Mouse (Mus musculus): ENCODE data around the gene Mob2. TPM values are rescaled to one million over a fixed set of nuclear protein-coding genes. Genes with fewer than 3 reads are reported as not detected.
A peak's percentile ranks its signal among the peaks of the same experiment; 100 is the strongest.

The Mob2 gene
- polyA plus RNA-seq (2016; fragmentation: Nextera tagmentation; extraction: Ambion mirVana): 62.9 and 64.6 TPM in 2 replicates

- under 1% methylated on average over 49 of the region's 49 CpGs for WGBS (ENCODE audit: insufficient replicate concordance)
- peaks cover 52% of the 10 kb centered on the region for H3K4me1 ChIP-seq
- H3K9ac ChIP-seq: peak within 1 kb of the TSS; percentile 95
Observed at GRCm38 (mm10) chr7:142060931-142061565, at the start of gene Mob2. Gene Mob2, minus strand, starts transcription at chr7:142061065.

DNA sequence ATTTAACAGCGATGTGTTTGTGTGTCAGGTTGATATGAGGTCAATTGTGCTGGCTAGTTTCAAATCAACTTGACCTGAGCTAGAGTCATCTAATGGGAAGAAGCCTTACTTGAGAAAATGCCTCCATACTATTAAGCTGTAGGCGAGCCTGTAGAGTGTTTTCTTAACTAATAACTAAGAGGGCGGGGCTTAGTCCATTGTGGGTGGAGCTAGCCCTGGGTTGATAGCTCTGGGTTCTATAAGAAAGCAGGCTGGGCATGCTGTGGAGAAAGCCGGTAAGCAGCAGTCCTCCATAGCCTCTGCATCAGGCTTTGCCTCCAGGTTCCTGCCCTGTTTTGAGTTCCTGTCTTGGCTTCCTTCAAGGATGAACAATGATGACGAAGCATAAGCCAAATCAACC, 43.9 kb upstream of the Mob2 start:
- ATAC-seq: no peak
- Histone ChIP-seq H3K4me2 (no peak overlapping the region), H3K9ac (no peak overlapping the region), H3K27ac (no peak overlapping the region), H3K9me3 (replicated peaks) (no peaks in the 10 kb centered on the region), H3K36me3 (no peaks in the 10 kb centered on the region), H3K4me3 (no peak overlapping the region), H3K4me1 (no peaks in the 10 kb centered on the region), H3K27me3 (replicated peaks) (peaks cover 40% of the 10 kb centered on the region)
- WGBS (ENCODE audit: insufficient replicate concordance): 38% methylated on average over 5 of the region's 5 CpGs

More at GRCm38 (mm10) chr7:142060931-142061565, at the start of gene Mob2:
- ATAC-seq: peak; percentile 94
- no peaks in the 10 kb centered on the region for H3K9me3 ChIP-seq (replicated peaks)
- peak within 1 kb of the TSS; percentile 94 for H3K4me3 ChIP-seq
- H3K27ac ChIP-seq: peak within 1 kb of the TSS; percentile 90
- H3K36me3 ChIP-seq: peaks cover 26% of the 10 kb centered on the region
- H3K4me2 ChIP-seq: peak within 1 kb of the TSS; percentile 83
- H3K27me3 ChIP-seq (replicated peaks): peaks cover 19% of the 10 kb centered on the region

DNA sequence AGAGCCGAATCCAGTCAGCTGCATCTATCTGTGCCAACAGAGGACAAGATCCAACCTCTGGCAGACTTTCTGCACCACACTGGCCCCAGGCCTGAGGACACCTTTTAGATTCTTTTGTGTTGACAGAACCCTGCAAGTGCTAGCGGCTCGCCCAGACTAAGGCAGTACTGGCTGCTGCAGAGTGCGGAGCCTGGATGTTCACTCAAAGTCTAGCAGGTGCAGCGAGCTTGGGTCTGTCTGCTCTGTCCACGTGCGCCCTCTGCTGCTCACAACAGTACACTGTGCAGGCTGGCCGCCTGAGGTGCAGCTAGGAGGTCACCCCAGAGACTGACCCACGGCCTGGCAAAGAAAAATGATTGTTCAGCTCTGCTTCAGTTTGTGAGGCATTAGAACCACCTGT, 36.9 kb upstream of the Mob2 start:
- Histone ChIP-seq H3K27me3 (replicated peaks) (peaks cover 90% of the 10 kb centered on the region), H3K4me3 (no peak overlapping the region), H3K4me2 (no peak overlapping the region), H3K27ac (no peak overlapping the region), H3K9me3 (replicated peaks) (no peaks in the 10 kb centered on the region), H3K36me3 (no peaks in the 10 kb centered on the region), H3K4me1 (peaks cover 35% of the 10 kb centered on the region), H3K9ac (no peak overlapping the region)
- WGBS (ENCODE audit: insufficient replicate concordance): 12% methylated on average over 9 of the region's 9 CpGs
- peak; percentile 50 for ATAC-seq

DNA sequence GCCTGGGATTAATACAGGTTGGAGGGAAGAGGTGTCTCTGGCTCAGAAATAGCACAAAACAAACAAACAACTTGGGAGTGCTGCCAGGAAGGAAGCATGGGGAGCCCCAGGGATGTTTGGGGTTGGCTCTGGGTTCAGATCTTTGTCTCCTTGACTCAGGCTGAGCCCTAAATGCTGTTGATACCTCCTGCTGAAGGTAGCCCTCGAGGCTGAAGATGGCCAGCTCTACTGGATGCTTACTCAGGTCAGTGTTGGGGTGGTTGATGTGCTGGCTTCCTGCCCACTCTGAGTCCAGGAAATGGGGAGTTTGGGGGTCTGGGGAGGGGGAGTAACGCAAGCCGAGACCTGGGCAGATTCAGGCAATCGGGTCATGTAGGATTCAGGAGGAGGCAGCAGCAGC, 35.8 kb upstream of the Mob2 start:
- peaks cover 99% of the 10 kb centered on the region for H3K27me3 ChIP-seq (replicated peaks)
- no peaks in the 10 kb centered on the region for H3K36me3 ChIP-seq
- H3K4me1 ChIP-seq: peaks cover 45% of the 10 kb centered on the region
- no peaks in the 10 kb centered on the region for H3K9me3 ChIP-seq (replicated peaks)
- no peak overlapping the region for H3K4me3 ChIP-seq
- ATAC-seq: no peak
- H3K4me2 ChIP-seq: no peak overlapping the region
- H3K9ac ChIP-seq: no peak overlapping the region
- no peak overlapping the region for H3K27ac ChIP-seq
- 59% methylated on average over 4 of the region's 4 CpGs for WGBS (ENCODE audit: insufficient replicate concordance)

- peaks cover 58% of the 10 kb centered on the region for H3K4me1 ChIP-seq
- no peaks in the 10 kb centered on the region for H3K9me3 ChIP-seq (replicated peaks)
- H3K9ac ChIP-seq: peak within 1 kb of the TSS; percentile 99
- H3K4me2 ChIP-seq: peak within 1 kb of the TSS; percentile 84
- H3K36me3 ChIP-seq: no peaks in the 10 kb centered on the region
- peak; percentile 87 for ATAC-seq
- peak within 1 kb of the TSS; percentile 90 for H3K27ac ChIP-seq
- H3K27me3 ChIP-seq (replicated peaks): peaks cover 100% of the 10 kb centered on the region
- H3K4me3 ChIP-seq: peak within 1 kb of the TSS; percentile 87
- 1% methylated on average over 55 of the region's 63 CpGs for WGBS (ENCODE audit: insufficient replicate concordance)
Observed at GRCm38 (mm10) chr7:142095183-142095931, 34.5 kb upstream of the Mob2 start, which contains the start of gene Dusp8. Gene Dusp8, minus strand, starts transcription at chr7:142095843.

DNA sequence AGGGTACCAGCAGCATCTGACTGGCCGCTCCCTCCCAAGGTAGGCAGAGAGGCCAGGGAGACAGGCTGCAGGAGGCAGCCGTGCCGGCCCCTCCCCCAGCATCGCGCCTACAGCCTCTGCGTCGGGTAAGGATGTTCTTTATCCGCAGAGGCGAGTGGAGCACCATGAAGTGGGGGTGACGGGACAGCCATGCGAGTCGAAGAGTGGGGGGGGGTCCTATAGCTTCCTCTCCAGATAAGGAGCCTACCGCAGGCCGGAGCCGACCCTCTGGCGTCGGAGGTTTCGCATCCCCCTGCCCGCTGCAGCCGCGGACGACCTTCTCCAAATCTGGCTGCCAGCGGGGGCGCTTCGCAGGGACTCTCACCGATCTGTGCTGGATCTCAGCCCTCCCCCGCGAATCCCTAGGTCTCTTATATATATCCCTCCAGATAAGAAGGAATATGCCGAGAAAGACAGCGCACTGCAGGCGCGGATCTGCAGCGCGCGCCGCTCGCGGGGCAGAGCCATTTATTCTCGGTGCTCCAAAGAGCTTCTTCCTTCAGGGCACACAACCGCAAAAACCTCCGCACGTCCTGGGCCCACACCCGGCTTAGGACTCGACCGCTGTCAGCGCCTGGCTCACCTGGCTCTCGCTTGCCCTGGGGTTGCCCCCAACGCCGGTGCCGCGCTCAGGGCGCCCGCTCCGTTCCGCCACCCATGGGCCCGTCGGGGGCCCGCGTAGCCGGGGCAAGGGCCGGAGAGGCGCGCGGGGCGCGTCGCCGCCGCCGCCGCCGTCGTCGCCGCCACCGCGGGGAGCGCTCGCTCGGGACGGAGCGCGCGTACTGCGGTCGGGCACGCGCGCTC, 33.7 kb upstream of the Mob2 start:
- peak; percentile 57 for ATAC-seq
- H3K27me3 ChIP-seq (replicated peaks): peaks cover 100% of the 10 kb centered on the region
- peak overlapping the region; percentile 84 for H3K4me2 ChIP-seq
- H3K4me3 ChIP-seq: peak overlapping the region; percentile 87
- H3K36me3 ChIP-seq: peaks cover 4% of the 10 kb centered on the region; the same call in 1 of the 2 replicates
- peaks cover 67% of the 10 kb centered on the region for H3K4me1 ChIP-seq
- no peaks in the 10 kb centered on the region for H3K9me3 ChIP-seq (replicated peaks)
- peak overlapping the region; percentile 99 for H3K9ac ChIP-seq
- H3K27ac ChIP-seq: peak overlapping the region; percentile 90
- 1% methylated on average over 85 of the region's 89 CpGs for WGBS (ENCODE audit: insufficient replicate concordance)

DNA sequence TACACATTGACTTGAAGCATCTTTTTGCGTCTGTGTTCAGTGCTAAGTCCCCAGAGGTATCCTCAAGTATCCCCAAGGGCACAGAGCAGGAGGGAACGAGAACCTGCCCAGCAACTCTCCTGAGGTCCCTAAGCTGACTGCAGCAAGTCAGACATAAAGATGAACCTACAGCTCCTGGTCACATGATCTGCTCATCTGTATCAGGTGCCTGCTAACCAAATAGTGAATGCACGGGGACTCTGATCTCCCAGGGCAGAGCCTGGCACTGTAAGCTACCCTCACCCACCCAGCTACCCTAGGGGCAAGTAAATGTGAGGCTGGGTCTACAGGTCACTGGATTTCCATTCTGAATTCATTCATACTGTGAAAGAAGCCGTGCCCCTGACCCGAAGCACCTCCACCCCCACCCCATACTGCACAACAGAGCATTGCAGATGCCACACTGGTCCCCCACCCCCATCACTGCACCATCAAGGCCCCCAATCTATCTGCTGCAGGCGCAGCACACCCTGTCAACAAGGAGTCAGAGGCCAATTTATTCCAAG, 32.9 kb upstream of the Mob2 start:
- Histone ChIP-seq H3K4me1 (peaks cover 74% of the 10 kb centered on the region), H3K27me3 (replicated peaks) (peaks cover 100% of the 10 kb centered on the region), H3K36me3 (peaks cover 4% of the 10 kb centered on the region; the same call in 1 of the 2 replicates), H3K9ac (peak overlapping the region; percentile 99), H3K4me2 (peak overlapping the region; percentile 84), H3K27ac (peak overlapping the region; percentile 90), H3K9me3 (replicated peaks) (no peaks in the 10 kb centered on the region), H3K4me3 (peak overlapping the region; percentile 87)
- 27% methylated on average over 6 of the region's 6 CpGs for WGBS (ENCODE audit: insufficient replicate concordance)
- ATAC-seq: peak; percentile 35

- H3K27ac ChIP-seq: peak overlapping the region; percentile 90
- H3K4me1 ChIP-seq: peaks cover 82% of the 10 kb centered on the region
- WGBS (ENCODE audit: insufficient replicate concordance): 37% methylated on average over 1 of the region's 1 CpGs
- H3K9me3 ChIP-seq (replicated peaks): no peaks in the 10 kb centered on the region
- H3K27me3 ChIP-seq (replicated peaks): peaks cover 100% of the 10 kb centered on the region
- H3K4me2 ChIP-seq: peak overlapping the region; percentile 84
- peak overlapping the region; percentile 99 for H3K9ac ChIP-seq
- peaks cover 9% of the 10 kb centered on the region for H3K36me3 ChIP-seq
- ATAC-seq: no peak
- peak overlapping the region; percentile 87 for H3K4me3 ChIP-seq
Observed at GRCm38 (mm10) chr7:142092991-142093390, 32.1 kb upstream of the Mob2 start.

DNA sequence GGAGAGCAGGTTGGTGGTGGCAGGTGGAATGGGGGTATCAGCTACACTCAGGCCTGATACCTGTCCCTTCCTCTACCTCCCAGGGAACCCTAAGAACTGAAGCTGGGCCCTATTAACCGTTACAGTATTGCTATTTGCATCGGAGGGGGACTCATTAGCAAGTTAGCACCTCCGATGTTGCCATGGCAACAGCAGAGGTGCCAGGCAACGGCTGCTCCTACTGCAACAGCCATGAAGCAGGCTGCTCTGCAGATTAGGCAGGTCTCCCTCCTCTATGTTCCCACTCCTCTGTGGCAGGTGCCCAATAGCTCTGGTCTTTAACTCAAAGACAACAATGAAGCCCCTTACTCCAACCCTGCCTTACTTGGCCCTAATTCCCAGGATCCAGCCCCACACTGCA, 31.0 kb upstream of the Mob2 start:
- no peaks in the 10 kb centered on the region for H3K9me3 ChIP-seq (replicated peaks)
- H3K27ac ChIP-seq: no peak overlapping the region
- WGBS (ENCODE audit: insufficient replicate concordance): 13% methylated on average over 4 of the region's 4 CpGs
- no peak for ATAC-seq
- no peak overlapping the region for H3K4me3 ChIP-seq
- peaks cover 88% of the 10 kb centered on the region for H3K4me1 ChIP-seq
- peak overlapping the region; percentile 99 for H3K9ac ChIP-seq
- H3K27me3 ChIP-seq (replicated peaks): peaks cover 89% of the 10 kb centered on the region
- peak overlapping the region; percentile 84; the same call in 1 of the 2 replicates for H3K4me2 ChIP-seq
- H3K36me3 ChIP-seq: peaks cover 10% of the 10 kb centered on the region

- Histone ChIP-seq H3K4me2 (peak overlapping the region; percentile 15; the same call in 1 of the 2 replicates), H3K4me1 (peaks cover 98% of the 10 kb centered on the region), H3K9me3 (replicated peaks) (no peaks in the 10 kb centered on the region), H3K27ac (peak overlapping the region; percentile 99), H3K4me3 (no peak overlapping the region), H3K36me3 (peaks cover 22% of the 10 kb centered on the region), H3K27me3 (replicated peaks) (peaks cover 79% of the 10 kb centered on the region), H3K9ac (peak overlapping the region; percentile 75)
- no peak for ATAC-seq
- WGBS (ENCODE audit: insufficient replicate concordance): 61% methylated on average over 17 of the region's 17 CpGs
Observed at GRCm38 (mm10) chr7:142089648-142090447, 29.0 kb upstream of the Mob2 start.

DNA sequence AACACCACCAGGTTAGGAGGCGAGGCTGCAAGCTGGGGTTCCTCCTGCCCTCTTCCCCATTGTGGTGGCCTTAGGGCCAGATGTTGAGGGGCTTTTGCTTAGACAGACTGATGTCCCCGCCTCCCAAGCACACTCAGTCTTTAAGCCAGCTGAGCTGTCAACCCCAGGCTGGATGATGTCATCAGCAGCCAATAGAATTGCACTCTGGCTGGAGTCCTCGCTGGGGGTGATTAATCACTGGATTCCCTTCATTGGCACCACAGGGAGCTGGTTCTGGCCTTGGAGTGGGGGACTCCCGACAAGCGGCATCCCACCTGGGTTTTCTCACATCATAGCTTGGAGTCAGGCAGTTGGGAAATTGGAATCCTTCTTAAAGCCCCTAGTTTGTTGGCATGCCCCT, 28.0 kb upstream of the Mob2 start:
- H3K4me1 ChIP-seq: peaks cover 98% of the 10 kb centered on the region
- peaks cover 79% of the 10 kb centered on the region for H3K27me3 ChIP-seq (replicated peaks)
- no peak overlapping the region for H3K4me3 ChIP-seq
- peaks cover 32% of the 10 kb centered on the region for H3K36me3 ChIP-seq
- H3K4me2 ChIP-seq: peak overlapping the region; percentile 68
- H3K9ac ChIP-seq: peak overlapping the region; percentile 75
- peak overlapping the region; percentile 99 for H3K27ac ChIP-seq
- WGBS (ENCODE audit: insufficient replicate concordance): 13% methylated on average over 5 of the region's 5 CpGs
- peak; percentile 15; the same call in 1 of the 2 replicates for ATAC-seq
- H3K9me3 ChIP-seq (replicated peaks): no peaks in the 10 kb centered on the region
